Mouse (Mus musculus): ENCODE results near the gene Vamp4. TPM values are rescaled to one million over a fixed set of nuclear protein-coding genes. Genes with fewer than 3 reads are reported as not detected.

The Vamp4 gene
- total RNA-seq, 2 experiments from 2014 or later: 10.1 to 13.3 TPM

DNA sequence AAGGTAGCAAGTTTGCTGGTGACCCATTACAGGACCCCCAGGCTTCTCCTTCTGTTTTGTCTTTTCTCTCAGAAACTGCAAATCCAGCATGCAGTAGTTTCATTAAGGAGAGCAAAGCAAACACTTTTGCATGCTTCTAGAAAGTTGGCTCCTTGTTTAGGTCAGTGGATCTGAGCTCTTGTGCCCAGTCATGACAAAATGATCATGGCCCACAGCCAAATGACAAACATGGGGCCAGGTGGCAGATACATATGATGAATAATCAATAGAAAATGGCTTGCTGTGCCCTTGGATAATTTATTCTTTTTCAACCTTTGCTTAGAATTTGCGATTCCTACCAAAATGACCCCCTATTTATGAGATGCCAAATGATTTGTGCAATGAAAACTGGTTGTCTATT is 69.5 kb downstream of the Vamp4 start:
- no peak for ATAC-seq (replicated peaks; ENCODE audit: low FRiP score, poor library complexity, severe bottlenecking)

DNA sequence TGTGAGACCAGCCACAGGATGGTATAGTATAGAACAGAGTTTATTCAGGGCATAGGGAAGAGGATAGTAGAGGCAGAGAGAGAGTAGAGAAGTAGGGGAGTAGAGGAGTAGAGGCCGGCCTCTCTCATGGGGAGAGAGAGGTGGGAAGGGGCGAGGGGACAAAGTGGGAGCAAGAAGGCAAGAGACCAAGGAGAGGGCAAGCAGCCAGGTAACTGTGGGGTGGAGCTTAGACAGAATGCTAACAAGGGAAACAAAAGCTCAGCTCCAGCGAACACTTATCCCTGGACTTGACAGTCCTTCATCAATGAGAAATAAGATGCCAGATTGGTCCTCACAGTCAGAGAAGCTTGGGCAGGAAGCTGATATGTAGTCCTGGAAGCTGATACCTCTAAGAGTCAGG is 72.3 kb downstream of the Vamp4 start:
- no peak for ATAC-seq (replicated peaks; ENCODE audit: low FRiP score, poor library complexity, severe bottlenecking)

DNA sequence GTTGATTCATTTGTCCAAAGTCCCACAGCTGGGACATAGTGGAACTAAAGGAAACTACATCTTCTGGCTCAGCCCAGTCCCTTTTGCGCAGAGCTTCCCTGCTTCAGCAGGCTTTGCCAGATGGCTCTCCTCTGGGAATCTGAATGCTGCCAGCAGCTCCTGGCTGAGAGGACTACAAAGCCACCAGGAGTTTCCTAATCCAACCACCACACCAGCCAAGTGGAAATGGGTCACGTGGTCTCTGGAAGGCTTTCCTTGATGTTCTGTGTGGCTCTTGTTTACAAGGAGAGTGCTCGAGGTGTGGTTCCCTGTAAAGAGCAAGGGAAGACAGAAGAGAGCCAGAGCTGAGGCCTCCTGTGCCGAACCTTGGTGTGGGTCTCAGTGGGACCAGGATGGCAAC is 73.4 kb downstream of the Vamp4 start:
- ATAC-seq (replicated peaks; ENCODE audit: low FRiP score, poor library complexity, severe bottlenecking): no peak

DNA sequence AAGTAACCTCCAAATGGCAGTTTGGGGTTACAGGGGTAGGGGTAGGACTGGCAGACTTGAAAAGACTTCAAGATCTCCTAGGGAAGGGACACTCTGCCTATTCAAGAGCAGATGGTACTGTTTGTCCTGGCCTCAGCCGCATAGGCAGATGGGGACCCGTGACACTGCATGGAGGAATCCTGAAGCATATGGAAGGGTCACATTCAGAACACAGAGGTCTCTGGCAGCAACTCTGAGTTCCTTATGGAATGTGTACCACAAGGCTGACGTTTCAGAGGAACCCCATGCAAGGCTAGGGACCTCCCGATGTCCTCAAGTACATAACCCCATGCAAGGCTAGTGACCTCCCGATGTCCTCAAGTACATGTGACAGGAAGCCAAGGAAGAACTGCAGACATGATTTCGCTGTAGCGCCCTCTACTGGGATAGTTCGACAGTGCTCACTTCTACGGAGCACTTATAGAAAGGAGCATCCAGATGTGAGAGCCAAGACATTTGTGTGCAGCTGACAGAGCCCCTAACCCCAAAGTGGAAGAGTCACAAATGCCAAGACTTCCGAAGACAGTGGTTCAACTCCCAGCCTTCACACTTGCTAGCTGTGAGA is 75.9 kb downstream of the Vamp4 start:
- ATAC-seq (replicated peaks; ENCODE audit: low FRiP score, poor library complexity, severe bottlenecking): 0 out of 2 replicates have a peak, but pooled peaks have one; percentile 42

DNA sequence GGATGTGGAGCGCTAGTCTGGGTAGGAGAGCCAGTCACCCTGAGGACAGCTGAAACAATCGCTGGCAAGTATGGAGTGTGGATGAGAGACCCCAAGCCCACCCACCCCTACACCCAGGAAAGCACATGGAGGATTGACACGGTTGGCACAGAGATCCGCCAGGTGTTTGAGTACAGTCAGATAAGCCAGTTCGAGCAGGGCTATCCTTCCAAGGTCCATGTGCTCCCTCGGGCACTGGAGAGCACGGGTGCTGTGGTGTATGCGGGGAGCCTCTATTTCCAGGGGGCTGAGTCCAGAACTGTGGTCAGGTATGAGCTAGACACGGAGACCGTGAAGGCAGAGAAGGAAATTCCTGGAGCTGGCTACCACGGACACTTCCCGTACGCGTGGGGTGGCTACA is 78.1 kb downstream of the Vamp4 start:
- ATAC-seq (replicated peaks; ENCODE audit: low FRiP score, poor library complexity, severe bottlenecking): no peak

Other genes with a start within 250 kb of the Vamp4 start
- gene Dnm3, start 92.5 kb upstream of the Vamp4 start, total RNA-seq (2015; ENCODE audit: low replicate concordance): not detected in 2 replicates
- gene Dnm3, start 92.5 kb upstream of the Vamp4 start, total RNA-seq (2017; ENCODE audit: low replicate concordance): 0.28 and 1.2 TPM in 2 replicates
- gene Mettl13, start 22.0 kb upstream of the Vamp4 start, total RNA-seq (2015; ENCODE audit: low replicate concordance): 0.96 and 1.0 TPM in 2 replicates
- 1.7 and 2.2 TPM in 2 replicates for gene Mettl13, start 22.0 kb upstream of the Vamp4 start, total RNA-seq (2017; ENCODE audit: low replicate concordance)
- gene Myoc, start 68.6 kb downstream of the Vamp4 start, total RNA-seq (2015; ENCODE audit: low replicate concordance): not detected in 2 replicates
- not detected in 2 replicates for gene Myoc, start 68.6 kb downstream of the Vamp4 start, total RNA-seq (2017; ENCODE audit: low replicate concordance)
- gene Myocos, start 87.7 kb downstream of the Vamp4 start, total RNA-seq (2015; ENCODE audit: low replicate concordance): not detected in 2 replicates
- not detected in 2 replicates for gene Myocos, start 87.7 kb downstream of the Vamp4 start, total RNA-seq (2017; ENCODE audit: low replicate concordance)
- 54.2 and 78.2 TPM in 2 replicates for gene Prrc2c, start 170.0 kb downstream of the Vamp4 start, total RNA-seq (2015; ENCODE audit: low replicate concordance)
- 52.7 and 55.0 TPM in 2 replicates for gene Prrc2c, start 170.0 kb downstream of the Vamp4 start, total RNA-seq (2017; ENCODE audit: low replicate concordance)
- not detected in 2 replicates for gene Fmo4, start 243.5 kb downstream of the Vamp4 start, total RNA-seq (2015; ENCODE audit: low replicate concordance)
- not detected in 2 replicates for gene Fmo4, start 243.5 kb downstream of the Vamp4 start, total RNA-seq (2017; ENCODE audit: low replicate concordance)

All from erythroblast, adult 5-6 weeks (primary cell).